Mouse (Mus musculus) limb, embryonic 12.5 days (tissue): ENCODE data around the gene Fignl2. TPM values are rescaled to one million over a fixed set of nuclear protein-coding genes. Genes with fewer than 3 reads are reported as not detected.
"Not testable (repeated sequence)": the region's sequence is repeated elsewhere in the genome, so short reads cannot be mapped to it uniquely, and the experiment has no call there.

ENCODE experiments used
- ATAC-seq: fragments of 200-750 bp; cut with Nextera tagmentation; 2 replicates; pipeline ENCODE4 v1.8.0; 2017; ENCODE audit warnings: low read depth, moderate TSS enrichment; ENCODE audit not compliant: insufficient number of reproducible peaks, insufficient read depth, low FRiP score, low TSS enrichment
- H3K27ac ChIP-seq: fragments of 300-500 bp; sonication (generic); 2 replicates; pipeline ENCODE4 v1.5.1; 2016; ENCODE audit warnings: mild to moderate bottlenecking, moderate library complexity
- H3K27me3 ChIP-seq: fragments of 300-500 bp; sonication (generic); 2 replicates; pipeline ENCODE4 v1.6.1; 2016; ENCODE audit warnings: mild to moderate bottlenecking, moderate library complexity
- H3K36me3 ChIP-seq: fragments of 300-500 bp; sonication (generic); 2 replicates; pipeline ENCODE4 v1.6.1; 2016; ENCODE audit warnings: mild to moderate bottlenecking, moderate library complexity
- H3K4me1 ChIP-seq: fragments of 300-500 bp; sonication (generic); replicated peaks from 2 replicates; pipeline ENCODE4 v1.6.1; 2016
- H3K4me2 ChIP-seq: fragments of 300-500 bp; sonication (generic); 2 replicates; pipeline ENCODE4 v1.6.1; 2016; ENCODE audit warnings: mild to moderate bottlenecking, moderate library complexity
- H3K4me3 ChIP-seq: fragments of 300-500 bp; sonication (generic); replicated peaks from 2 replicates; pipeline ENCODE4 v1.5.1; 2016; ENCODE audit warnings: mild to moderate bottlenecking
- H3K9ac ChIP-seq: fragments of 300-500 bp; sonication (generic); replicated peaks from 2 replicates; pipeline ENCODE4 v1.6.1; 2016; ENCODE audit warnings: mild to moderate bottlenecking, moderate library complexity
- H3K9me3 ChIP-seq: fragments of 300-500 bp; sonication (generic); 2 replicates; pipeline ENCODE4 v1.6.1; 2016; ENCODE audit warnings: mild to moderate bottlenecking, moderate library complexity
- WGBS: fragments of 180-500 bp; shearing (Covaris S2); methylation state at CpG from one replicate; pipeline ENCODE4 v1.1.7; 2016; 5-methylcytosine and 5-hydroxymethylcytosine counted together
- polyA plus RNA-seq: library from polyadenylated mRNA; unstranded; fragments of >200 nt; fragmentation: Nextera tagmentation; extraction: Ambion mirVana; gene quantifications from 2 replicates; pipeline ENCODE4 v1.2.1, GENCODE M21; 2016

Fignl2 gene
- 0.38 and 0.56 TPM in 2 replicates for polyA plus RNA-seq

GRCm38 (mm10) chr15:101077813-101078730, at the start of gene Fignl2:
Gene Fignl2, minus strand, starts transcription at chr15:101078567.
- peak within 1 kb of the TSS; percentile 92 for H3K27ac ChIP-seq
- H3K4me3 ChIP-seq, result peak within 1 kb of the TSS; percentile 98
- peak within 1 kb of the TSS; percentile 96 for H3K9ac ChIP-seq
- H3K36me3 ChIP-seq, result peaks cover 5% of the 10 kb centered on the region; the same call in 1 of the 2 replicates
- H3K9me3 ChIP-seq, result no peaks in the 10 kb centered on the region
- peak; percentile 22; the same call in 1 of the 2 replicates for ATAC-seq
- H3K27me3 ChIP-seq, result no peaks in the 10 kb centered on the region
- WGBS, result under 1% methylated on average over 78 of the region's 96 CpGs
- peak within 1 kb of the TSS; percentile 85 for H3K4me2 ChIP-seq
- peaks cover 67% of the 10 kb centered on the region for H3K4me1 ChIP-seq

- Histone ChIP-seq H3K36me3 (no peaks in the 10 kb centered on the region), H3K27me3 (peaks cover 51% of the 10 kb centered on the region), H3K9ac (no peak overlapping the region), H3K4me2 (no peak overlapping the region), H3K9me3 (peaks cover 7% of the 10 kb centered on the region; the same call in 1 of the 2 replicates), H3K27ac (no peak overlapping the region), H3K4me3 (no peak overlapping the region), H3K4me1 (peaks cover 29% of the 10 kb centered on the region)
- 75% methylated on average over 12 of the region's 12 CpGs for WGBS
- no peak for ATAC-seq
Measured at GRCm38 (mm10) chr15:101126876-101127544, 48.6 kb upstream of the Fignl2 start.

- H3K4me3 ChIP-seq, result no peak overlapping the region
- H3K9ac ChIP-seq, result no peak overlapping the region
- peaks cover 19% of the 10 kb centered on the region for H3K4me1 ChIP-seq
- no peak overlapping the region for H3K4me2 ChIP-seq
- ATAC-seq, result no peak
- 88% methylated on average over 6 of the region's 6 CpGs for WGBS
- H3K27me3 ChIP-seq, result peaks cover 41% of the 10 kb centered on the region
- no peak overlapping the region for H3K27ac ChIP-seq
- H3K36me3 ChIP-seq, result no peaks in the 10 kb centered on the region
- peaks cover 7% of the 10 kb centered on the region; the same call in 1 of the 2 replicates for H3K9me3 ChIP-seq
Measured at GRCm38 (mm10) chr15:101125561-101125960, 47.2 kb upstream of the Fignl2 start.

- H3K27ac ChIP-seq, result no peak overlapping the region
- no peak for ATAC-seq
- H3K9me3 ChIP-seq, result peaks cover 7% of the 10 kb centered on the region; the same call in 1 of the 2 replicates
- H3K36me3 ChIP-seq, result no peaks in the 10 kb centered on the region
- peaks cover 18% of the 10 kb centered on the region for H3K27me3 ChIP-seq
- no peak overlapping the region for H3K9ac ChIP-seq
- WGBS, result 62% methylated on average over 4 of the region's 4 CpGs
- H3K4me1 ChIP-seq, result peaks cover 9% of the 10 kb centered on the region
- no peak overlapping the region for H3K4me3 ChIP-seq
- H3K4me2 ChIP-seq, result no peak overlapping the region
Measured at GRCm38 (mm10) chr15:101123202-101123601, 44.8 kb upstream of the Fignl2 start.

- no peak overlapping the region for H3K4me3 ChIP-seq
- no peak overlapping the region for H3K4me2 ChIP-seq
- no peak overlapping the region for H3K9ac ChIP-seq
- no peak overlapping the region for H3K27ac ChIP-seq
- peaks cover 7% of the 10 kb centered on the region; the same call in 1 of the 2 replicates for H3K9me3 ChIP-seq
- H3K27me3 ChIP-seq, result peaks cover 9% of the 10 kb centered on the region
- WGBS, result 9% methylated on average over 2 of the region's 2 CpGs
- no peaks in the 10 kb centered on the region for H3K36me3 ChIP-seq
- 0 out of 2 replicates have a peak, but pooled peaks cover 6% of the 10 kb centered on the region for H3K4me1 ChIP-seq
- no peak for ATAC-seq
Measured at GRCm38 (mm10) chr15:101122290-101122589, 43.9 kb upstream of the Fignl2 start.

- no peak overlapping the region for H3K27ac ChIP-seq
- no peak for ATAC-seq
- H3K4me3 ChIP-seq, result no peak overlapping the region
- H3K4me2 ChIP-seq, result no peak overlapping the region
- WGBS, result 68% methylated on average over 9 of the region's 9 CpGs
- no peaks in the 10 kb centered on the region for H3K36me3 ChIP-seq
- H3K9me3 ChIP-seq, result peaks cover 7% of the 10 kb centered on the region; the same call in 1 of the 2 replicates
- 0 out of 2 replicates have a peak, but pooled peaks cover 6% of the 10 kb centered on the region for H3K4me1 ChIP-seq
- peaks cover 4% of the 10 kb centered on the region; the same call in 1 of the 2 replicates for H3K27me3 ChIP-seq
- H3K9ac ChIP-seq, result no peak overlapping the region
Measured at GRCm38 (mm10) chr15:101121411-101122289, 43.3 kb upstream of the Fignl2 start.

GRCm38 (mm10) chr15:101118399-101119125, 40.2 kb upstream of the Fignl2 start:
- Histone ChIP-seq H3K9ac (no peak overlapping the region), H3K4me3 (no peak overlapping the region), H3K36me3 (no peaks in the 10 kb centered on the region), H3K9me3 (peaks cover 6% of the 10 kb centered on the region; the same call in 1 of the 2 replicates), H3K27me3 (no peaks in the 10 kb centered on the region; the same call in 1 of the 2 replicates), H3K4me1 (0 out of 2 replicates have a peak, but pooled peaks cover 6% of the 10 kb centered on the region), H3K27ac (no peak overlapping the region), H3K4me2 (no peak overlapping the region)
- no peak for ATAC-seq
- WGBS, result 52% methylated on average over 14 of the region's 14 CpGs

- Histone ChIP-seq H3K4me2 (no peak within 1 kb of the TSS), H3K9ac (no peak within 1 kb of the TSS), H3K9me3 (peaks cover 6% of the 10 kb centered on the region; the same call in 1 of the 2 replicates), H3K4me3 (no peak within 1 kb of the TSS), H3K4me1 (0 out of 2 replicates have a peak, but pooled peaks cover 3% of the 10 kb centered on the region), H3K27me3 (peaks cover 8% of the 10 kb centered on the region; the same call in 1 of the 2 replicates), H3K27ac (no peak within 1 kb of the TSS), H3K36me3 (no peaks in the 10 kb centered on the region)
- WGBS, result 74% methylated on average over 5 of the region's 5 CpGs
- ATAC-seq, result no peak
Measured at GRCm38 (mm10) chr15:101115511-101116110, 37.2 kb upstream of the Fignl2 start, which contains the start of gene Ankrd33. Gene Ankrd33, plus strand, starts transcription at chr15:101115755.

- WGBS, result 86% methylated on average over 2 of the region's 2 CpGs
- not testable (repeated sequence) for ATAC-seq
Measured at GRCm38 (mm10) chr15:101113778-101114177, 35.4 kb upstream of the Fignl2 start.

More at GRCm38 (mm10) chr15:101113778-101114177, 35.4 kb upstream of the Fignl2 start:
- not testable (repeated sequence) for H3K27me3 ChIP-seq, H3K4me2 ChIP-seq, H3K27ac ChIP-seq, H3K4me3 ChIP-seq, H3K9me3 ChIP-seq, H3K4me1 ChIP-seq, H3K9ac ChIP-seq, H3K36me3 ChIP-seq
